Comparison of ENCODE assay signal across 1 mouse cellular context in genomic region chr11:95417341-95417740, GRCm38 (mm10).
TF ChIP-seq lines count a peak whose summit lies in the region.

No protein-coding gene starts in this region.

TF ChIP-seq in CH12.LX, 34 proteins besides CTCF, POLR2A, EP300 and RAD21 (continued from another document):
- TF ChIP-seq ZKSCAN1 (IDR thresholded peaks at IDR 0.05; ENCODE audit: borderline replicate concordance, low read depth, low read length) (no peak), TCF12 (IDR thresholded peaks at IDR 0.05; ENCODE audit: low read depth, low read length) (no peak), USF2 (conservative IDR thresholded peaks at IDR 0.05; ENCODE audit: low read depth, low read length) (no peak), E2F4 (IDR thresholded peaks at IDR 0.05; ENCODE audit: insufficient replicate concordance, low read depth, low read length) (no peak), ELF1 (IDR thresholded peaks at IDR 0.05; ENCODE audit: low read depth, low read length) (no peak)
